In genomic region chr9:101110013-101110412, GRCm38 (mm10) we compare ENCODE assay signal across 9 mouse cellular contexts. TPM values are rescaled to one million over a fixed set of nuclear protein-coding genes. Genes with fewer than 3 reads are reported as not detected.
DNase-seq lines count a peak whose midpoint lies in the region; ATAC-seq lines count a peak whose summit lies in the region.
"Had no signal": no experiment of that assay in that cellular context is flagged by ENCODE, and none has a peak within 500 bp of the region (broad histone marks: within the 10 kb centered on the region; RNA-seq: fewer than 3 reads in every experiment).

No protein-coding gene starts in this region.

- H3K9me3 ChIP-seq in hindbrain, embryonic 12.5 days (replicated peaks) = no peaks in the 10 kb centered on the region
- H3K9me3 ChIP-seq in hindbrain, embryonic 10.5 days = no peaks in the 10 kb centered on the region
- no peaks in the 10 kb centered on the region for H3K9me3 ChIP-seq in hindbrain, embryonic 15.5 days
- H3K9me3 ChIP-seq in lung, embryonic 16.5 days (ENCODE audit: control insufficient read depth, low read length) = no peaks in the 10 kb centered on the region

- DNase-seq in hindbrain, embryonic 10.5 days (ENCODE audit: low spot score) = no peak
- DNase-seq in brain, adult 2 months (ENCODE audit: low read depth, low spot score) = peak; percentile 27
- no peak for DNase-seq in frontal cortex, adult 2 months (ENCODE audit: extremely low spot score in 1 of 2, low spot score in 1 of 2)
- no peak for DNase-seq in cerebellum, postnatal 36 days
- DNase-seq in urinary bladder, adult 18-20 months (ENCODE audit: low spot score in 2 of 2) = no peak

- H3K4me3 ChIP-seq in hindbrain, embryonic 12.5 days = no peak overlapping the region
- H3K4me3 ChIP-seq in hindbrain, embryonic 10.5 days = no peak overlapping the region
- H3K4me3 ChIP-seq in hindbrain, embryonic 15.5 days = no peak overlapping the region
- no peak overlapping the region for H3K4me3 ChIP-seq in lung, embryonic 16.5 days (ENCODE audit: low read length)

- 50% methylated on average over 3 of the region's 3 CpGs for WGBS in hindbrain, embryonic 12.5 days
- whole genome bisulfite sequencing in hindbrain, embryonic 10.5 days = 70% methylated on average over 3 of the region's 3 CpGs
- WGBS in hindbrain, embryonic 15.5 days = 31% methylated on average over 3 of the region's 3 CpGs
- 4% methylated on average over 3 of the region's 3 CpGs for WGBS in lung, embryonic 16.5 days

- H3K27ac ChIP-seq in hindbrain, embryonic 12.5 days = 0 out of 2 replicates have a peak overlapping the region, but pooled peaks have one; percentile 5
- no peak overlapping the region for H3K27ac ChIP-seq in hindbrain, embryonic 10.5 days
- H3K27ac ChIP-seq in hindbrain, embryonic 15.5 days (replicated peaks) = 0 out of 2 replicates have a peak overlapping the region, but pooled peaks have one; percentile 22
- H3K27ac ChIP-seq in lung, embryonic 16.5 days (ENCODE audit: low read length) = 0 out of 2 replicates have a peak overlapping the region, but pooled peaks have one; percentile 40
- H3K27ac ChIP-seq: macrophage had no signal

- no peaks in the 10 kb centered on the region for H3K27me3 ChIP-seq in hindbrain, embryonic 12.5 days
- no peaks in the 10 kb centered on the region for H3K27me3 ChIP-seq in hindbrain, embryonic 10.5 days (ENCODE audit: insufficient read depth, poor library complexity, severe bottlenecking)
- H3K27me3 ChIP-seq in hindbrain, embryonic 15.5 days = no peaks in the 10 kb centered on the region
- H3K27me3 ChIP-seq in lung, embryonic 16.5 days (ENCODE audit: control insufficient read depth, insufficient read depth, low read depth, low read length) = no peaks in the 10 kb centered on the region

- H3K36me3 ChIP-seq in hindbrain, embryonic 12.5 days = peaks cover 7% of the 10 kb centered on the region
- H3K36me3 ChIP-seq in hindbrain, embryonic 10.5 days = peaks cover 11% of the 10 kb centered on the region
- H3K36me3 ChIP-seq in hindbrain, embryonic 15.5 days = peaks cover 6% of the 10 kb centered on the region
- H3K36me3 ChIP-seq in lung, embryonic 16.5 days (ENCODE audit: control insufficient read depth, insufficient read depth, low read length) = peaks cover under 1% of the 10 kb centered on the region

- H3K9ac ChIP-seq in hindbrain, embryonic 12.5 days = no peak overlapping the region
- no peak overlapping the region for H3K9ac ChIP-seq in hindbrain, embryonic 15.5 days
- H3K9ac ChIP-seq in lung, embryonic 16.5 days (ENCODE audit: low read length) = no peak overlapping the region

- no peaks in the 10 kb centered on the region for H3K4me1 ChIP-seq in hindbrain, embryonic 12.5 days
- no peaks in the 10 kb centered on the region for H3K4me1 ChIP-seq in hindbrain, embryonic 10.5 days (replicated peaks)
- H3K4me1 ChIP-seq in hindbrain, embryonic 15.5 days (replicated peaks) = 0 out of 2 replicates have a peak, but pooled peaks cover 5% of the 10 kb centered on the region
- H3K4me1 ChIP-seq in lung, embryonic 16.5 days (replicated peaks; ENCODE audit: control insufficient read depth, insufficient read depth, low read length) = peaks cover 6% of the 10 kb centered on the region

- no peak overlapping the region for H3K4me2 ChIP-seq in hindbrain, embryonic 12.5 days (replicated peaks)
- H3K4me2 ChIP-seq in hindbrain, embryonic 15.5 days = no peak overlapping the region
- no peak overlapping the region for H3K4me2 ChIP-seq in lung, embryonic 16.5 days (ENCODE audit: low read depth, low read length)

- no peak for ATAC-seq in hindbrain, embryonic 12.5 days (ENCODE audit: low FRiP score)
- no peak for ATAC-seq in hindbrain, embryonic 15.5 days (ENCODE audit: low FRiP score, low read depth)
- peak; percentile 90 for ATAC-seq in lung, embryonic 16.5 days (ENCODE audit: low read depth)

RNA-seq across cellular contexts. Expression of gene Msl2, which starts 36.1 kb away (rescaled TPM):
- 9.6 and 11.7 TPM in 2 replicates for polyA plus RNA-seq in hindbrain, embryonic 12.5 days (2016; fragmentation: Nextera tagmentation; extraction: Ambion mirVana)
- 3.7 and 4.5 TPM in 2 replicates for polyA plus RNA-seq in hindbrain, embryonic 10.5 days (2016; fragmentation: Nextera tagmentation; extraction: Ambion mirVana)
- 3.7 and 4.6 TPM in 2 replicates for polyA plus RNA-seq in hindbrain, embryonic 15.5 days (2015; fragmentation: Nextera tagmentation; extraction: Ambion mirVana)
- polyA plus RNA-seq in lung, embryonic 16.5 days (2015; fragmentation: Nextera tagmentation; extraction: Ambion mirVana) = 3.7 and 3.9 TPM in 2 replicates
- 27.3 and 27.4 TPM in 2 replicates for polyA plus RNA-seq in frontal cortex, adult 2 months (2012; rRNA removed)
